ENCODE assay signal across 26 mouse cellular contexts in the genomic region with DNA sequence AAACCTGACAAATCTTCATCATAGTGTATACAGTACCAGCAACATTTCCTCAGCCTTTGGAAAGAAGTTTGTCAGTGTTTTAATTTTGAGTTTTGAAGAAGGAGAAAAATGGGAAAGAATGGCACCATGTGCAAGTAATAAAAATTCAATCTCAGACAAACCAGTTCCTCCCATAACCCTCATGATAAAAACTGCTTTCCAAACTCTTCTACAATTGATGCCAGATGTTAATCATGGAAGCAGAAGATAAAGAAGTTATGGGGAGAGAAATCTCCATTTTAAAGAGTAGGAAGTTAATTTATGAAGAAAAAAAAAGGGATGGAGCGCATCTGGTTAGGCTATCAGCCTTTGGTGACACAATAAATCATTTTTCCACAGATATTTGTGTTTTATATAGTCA. TPM values are rescaled to one million over a fixed set of nuclear protein-coding genes. Genes with fewer than 3 reads are reported as not detected.
A peak's percentile ranks its signal among the peaks of the same experiment; 100 is the strongest.
DNase-seq lines count a peak whose midpoint lies in the region; ATAC-seq and TF ChIP-seq lines count a peak whose summit lies in the region.
"Had no signal": no experiment of that assay in that cellular context is flagged by ENCODE, and none has a peak within 500 bp of the region (broad histone marks: within the 10 kb centered on the region; RNA-seq: fewer than 3 reads in every experiment).

No protein-coding gene starts in this region.

- no peaks in the 10 kb centered on the region for H3K9me3 ChIP-seq in embryonic facial prominence, embryonic 14.5 days (ENCODE audit: control insufficient read depth, low read length)
- no peaks in the 10 kb centered on the region for H3K9me3 ChIP-seq in limb, embryonic 15.5 days
- H3K9me3 ChIP-seq: forebrain, embryonic 13.5 days; heart, embryonic 10.5 days; hindbrain, embryonic 12.5 days had no signal

- no peaks in the 10 kb centered on the region for H3K36me3 ChIP-seq in embryonic facial prominence, embryonic 14.5 days (ENCODE audit: control insufficient read depth, insufficient read depth, low read length)
- no peaks in the 10 kb centered on the region for H3K36me3 ChIP-seq in limb, embryonic 15.5 days
- H3K36me3 ChIP-seq: G1E; heart, embryonic 10.5 days; hindbrain, embryonic 12.5 days had no signal

- H3K9ac ChIP-seq in embryonic facial prominence, embryonic 14.5 days (ENCODE audit: low read depth, low read length) = no peak overlapping the region
- no peak overlapping the region for H3K9ac ChIP-seq in limb, embryonic 15.5 days
- H3K9ac ChIP-seq: forebrain, embryonic 13.5 days; hindbrain, embryonic 12.5 days had no signal

- H3K4me2 ChIP-seq in embryonic facial prominence, embryonic 14.5 days (ENCODE audit: low read depth, low read length) = no peak overlapping the region
- no peak overlapping the region for H3K4me2 ChIP-seq in limb, embryonic 15.5 days
- H3K4me2 ChIP-seq: forebrain, embryonic 13.5 days; hindbrain, embryonic 12.5 days had no signal

- ATAC-seq in embryonic facial prominence, embryonic 14.5 days (ENCODE audit: low read depth) = no peak
- no peak for ATAC-seq in limb, embryonic 15.5 days (ENCODE audit: insufficient number of reproducible peaks, low FRiP score, low TSS enrichment, low read depth)
- ATAC-seq in monocyte, adult 5-6 weeks (replicated peaks; ENCODE audit: insufficient number of reproducible peaks, low FRiP score, low TSS enrichment, poor library complexity, severe bottlenecking) = no peak
- ATAC-seq: CD4-positive, CD25-positive, alpha-beta regulatory T cell, adult 4 months; forebrain, embryonic 13.5 days; hindbrain, embryonic 16.5 days; inflammation-experienced regulatory T-cells, adult 6 months had no signal

- TF ChIP-seq CTCF in gastrocnemius, adult 2 months (IDR thresholded peaks at IDR 0.05) = no peak

- peaks cover 8% of the 10 kb centered on the region; the same call in 1 of the 2 replicates for H3K4me1 ChIP-seq in embryonic facial prominence, embryonic 14.5 days (ENCODE audit: control insufficient read depth, insufficient read depth, low read length)
- H3K4me1 ChIP-seq in limb, embryonic 15.5 days = 0 out of 2 replicates have a peak, but pooled peaks cover 2% of the 10 kb centered on the region
- H3K4me1 ChIP-seq: forebrain, embryonic 13.5 days; heart, embryonic 10.5 days; hindbrain, embryonic 12.5 days had no signal

- no peak for DNase-seq in gastrocnemius, adult 2 months
- no peak for DNase-seq in gastrocnemius, postnatal 10 days
- peak; percentile 69 for DNase-seq in NIH3T3 (ENCODE audit: low read depth)
- DNase-seq in embryonic facial prominence, embryonic 14.5 days (ENCODE audit: low spot score) = peak; percentile 44
- no peak for DNase-seq in urinary bladder, adult 2 months (ENCODE audit: low spot score)
- no peak for DNase-seq in lung, postnatal 10 days
- DNase-seq: adrenal gland, postnatal 10 days; B cell, adult 2 months; cerebellum, adult 11 months; cerebellum, adult 8-10 months; cerebellum, postnatal 14 days; heart, adult 18-20 months; heart, postnatal 10 days; heart, postnatal 4 days had no signal

- intact Hi-C loops in gastrocnemius, adult 2 months (cut with DNase I) = no loop called here

- peak overlapping the region; percentile 60 for H3K27ac ChIP-seq in gastrocnemius, adult 2 months
- peak overlapping the region; percentile 91 for H3K27ac ChIP-seq in embryonic facial prominence, embryonic 14.5 days (replicated peaks; ENCODE audit: low read depth, low read length)
- peak overlapping the region; percentile 76; the same call in 1 of the 2 replicates for H3K27ac ChIP-seq in limb, embryonic 15.5 days
- H3K27ac ChIP-seq: forebrain, embryonic 13.5 days; heart, embryonic 10.5 days; hindbrain, embryonic 12.5 days had no signal

- 50% methylated on average over 1 of the region's 1 CpGs for WGBS in embryonic facial prominence, embryonic 14.5 days
- WGBS in limb, embryonic 15.5 days = 61% methylated on average over 1 of the region's 1 CpGs

- H3K4me3 ChIP-seq in gastrocnemius, adult 2 months = no peak overlapping the region
- no peak overlapping the region for H3K4me3 ChIP-seq in embryonic facial prominence, embryonic 14.5 days (ENCODE audit: low read depth, low read length)
- no peak overlapping the region for H3K4me3 ChIP-seq in limb, embryonic 15.5 days
- H3K4me3 ChIP-seq: forebrain, embryonic 13.5 days; heart, embryonic 10.5 days; hindbrain, embryonic 12.5 days had no signal

- no peaks in the 10 kb centered on the region for H3K27me3 ChIP-seq in embryonic facial prominence, embryonic 14.5 days (replicated peaks; ENCODE audit: control insufficient read depth, insufficient read depth, low read length)
- H3K27me3 ChIP-seq in limb, embryonic 15.5 days = no peaks in the 10 kb centered on the region
- H3K27me3 ChIP-seq: forebrain, embryonic 13.5 days; hindbrain, embryonic 12.5 days had no signal

RNA-seq across cellular contexts. Expression of gene Epyc, which starts 17.3 kb away (rescaled TPM):
- under 1 TPM in 1 of 2 experiments, not detected in 1; 0.14 TPM for total RNA-seq in gastrocnemius, adult 2 months (2021)
- under 1 TPM; 0.38 TPM for total RNA-seq in gastrocnemius, postnatal 10 days (2021)
- 27.9 and 39.2 TPM in 2 replicates for polyA plus RNA-seq in embryonic facial prominence, embryonic 14.5 days (2014; fragmentation: Nextera tagmentation; extraction: Ambion mirVana)
- 53.5 and 55.8 TPM in 2 replicates for polyA plus RNA-seq in limb, embryonic 15.5 days (2015; fragmentation: Nextera tagmentation; extraction: Ambion mirVana)
- 0.50 and 0.83 TPM in 2 replicates for polyA plus RNA-seq in urinary bladder, adult 2 months (2012; rRNA removed)
- not detected in 3 replicates for total RNA-seq in monocyte, adult 5-6 weeks (2017)
- total RNA-seq: common myeloid progenitor, adult 5-6 weeks; gastrocnemius, adult 8-10 months had no signal
- polyA plus RNA-seq: CD4-positive, CD25-positive, alpha-beta regulatory T cell, adult 4 months; G1E; inflammation-experienced regulatory T-cells, adult 6 months had no signal

RNA-seq across cellular contexts. Expression of gene Kera, which starts 19.9 kb away (rescaled TPM):
- total RNA-seq in gastrocnemius, adult 2 months (2021) = 10 to 100 TPM in 1 of 2 experiments, 1 to 10 TPM in 1; 4.0 to 28.1 TPM
- 10 to 100 TPM; 64.0 to 76.7 TPM for total RNA-seq in gastrocnemius, postnatal 10 days (2021)
- polyA plus RNA-seq in embryonic facial prominence, embryonic 14.5 days (2014; fragmentation: Nextera tagmentation; extraction: Ambion mirVana) = 21.6 and 22.0 TPM in 2 replicates
- 192 and 198 TPM in 2 replicates for polyA plus RNA-seq in limb, embryonic 15.5 days (2015; fragmentation: Nextera tagmentation; extraction: Ambion mirVana)
- polyA plus RNA-seq in urinary bladder, adult 2 months (2012; rRNA removed) = 0.22 and 0.48 TPM in 2 replicates
- total RNA-seq in monocyte, adult 5-6 weeks (2017) = not detected in 3 replicates
- total RNA-seq: common myeloid progenitor, adult 5-6 weeks; heart, adult 18-20 months; heart, postnatal 10 days; heart, postnatal 4 days had no signal
- polyA plus RNA-seq: CD4-positive, CD25-positive, alpha-beta regulatory T cell, adult 4 months; G1E; heart, embryonic 10.5 days; heart, embryonic 14.5 days; hindbrain, embryonic 16.5 days; inflammation-experienced regulatory T-cells, adult 6 months had no signal

Comparison
In these comparisons a context has a peak if more than half of its experiments do, and no peak if none do; other contexts are left out.
1. DNase-seq: peak in NIH3T3 (single experiment) and embryonic facial prominence, embryonic 14.5 days (single experiment); none in gastrocnemius, adult 2 months (single experiment), gastrocnemius, postnatal 10 days (single experiment), urinary bladder, adult 2 months (single experiment) and lung, postnatal 10 days (single experiment).
2. Peak in every context shown above with its lines, with median percentiles within 50 percentile points of each other: H3K27ac ChIP-seq.